Mouse (Mus musculus): ENCODE measurements at regions not wholly inside any gene's neighbourhood (a gene's known extent, or its start where the extent isn't known, plus 50 kb on each side); places are given as distances from the start of the nearest gene placed in this dataset.

- Histone ChIP-seq H3K36me3 (ENCODE audit: control insufficient read depth, insufficient read depth, low read length) (no peaks in the 10 kb centered on the region), H3K4me3 (ENCODE audit: insufficient read depth, low read depth, low read length) (no peak overlapping the region), H3K4me1 (ENCODE audit: control insufficient read depth, insufficient read depth, low read length) (no peaks in the 10 kb centered on the region), H3K79me2 (ENCODE audit: control insufficient read depth, insufficient read depth, low read length) (no peaks in the 10 kb centered on the region), H3K27me3 (ENCODE audit: control insufficient read depth, insufficient read depth, low read length) (no peaks in the 10 kb centered on the region), H3K27ac (replicated peaks; ENCODE audit: insufficient read depth, low read depth, low read length) (no peak overlapping the region), H3K9ac (ENCODE audit: low read depth, low read length) (no peak overlapping the region)
- 83% methylated on average over 2 of the region's 2 CpGs for WGBS
- no peak for DNase-seq (ENCODE audit: extremely low read depth, low read depth, low spot score)
- TF ChIP-seq POLR2A (IDR thresholded peaks at IDR 0.05; ENCODE audit: extremely low read depth, insufficient read depth, low read length), result no peak
Observed at GRCm38 (mm10) chr4:31354953-31355352, 608.9 kb upstream of the Map3k7 start.

GRCm38 (mm10) chr4:31366172-31366571 is 597.7 kb upstream of the Map3k7 start:
- Histone ChIP-seq H3K27ac (replicated peaks; ENCODE audit: insufficient read depth, low read depth, low read length) (no peak overlapping the region), H3K4me1 (ENCODE audit: control insufficient read depth, insufficient read depth, low read length) (no peaks in the 10 kb centered on the region), H3K36me3 (ENCODE audit: control insufficient read depth, insufficient read depth, low read length) (no peaks in the 10 kb centered on the region), H3K79me2 (ENCODE audit: control insufficient read depth, insufficient read depth, low read length) (no peaks in the 10 kb centered on the region), H3K9ac (ENCODE audit: low read depth, low read length) (no peak overlapping the region), H3K4me3 (ENCODE audit: insufficient read depth, low read depth, low read length) (no peak overlapping the region), H3K27me3 (ENCODE audit: control insufficient read depth, insufficient read depth, low read length) (no peaks in the 10 kb centered on the region)
- WGBS, result 65% methylated on average over 1 of the region's 1 CpGs
- no peak for DNase-seq (ENCODE audit: extremely low read depth, low read depth, low spot score)
- no peak for TF ChIP-seq CTCF (IDR thresholded peaks at IDR 0.05; ENCODE audit: low read depth, low read length)
- no peak for TF ChIP-seq POLR2A (IDR thresholded peaks at IDR 0.05; ENCODE audit: extremely low read depth, insufficient read depth, low read length)

- TF ChIP-seq POLR2A (IDR thresholded peaks at IDR 0.05; ENCODE audit: extremely low read depth, insufficient read depth, low read length) (no peak), CTCF (IDR thresholded peaks at IDR 0.05; ENCODE audit: low read depth, low read length) (no peak)
- Histone ChIP-seq H3K36me3 (ENCODE audit: control insufficient read depth, insufficient read depth, low read length) (no peaks in the 10 kb centered on the region), H3K9ac (ENCODE audit: low read depth, low read length) (no peak overlapping the region), H3K27me3 (ENCODE audit: control insufficient read depth, insufficient read depth, low read length) (no peaks in the 10 kb centered on the region), H3K4me3 (ENCODE audit: insufficient read depth, low read depth, low read length) (no peak overlapping the region), H3K4me1 (ENCODE audit: control insufficient read depth, insufficient read depth, low read length) (no peaks in the 10 kb centered on the region), H3K27ac (replicated peaks; ENCODE audit: insufficient read depth, low read depth, low read length) (no peak overlapping the region), H3K79me2 (ENCODE audit: control insufficient read depth, insufficient read depth, low read length) (no peaks in the 10 kb centered on the region)
- 70% methylated on average over 5 of the region's 5 CpGs for WGBS
- no peak for DNase-seq (ENCODE audit: extremely low read depth, low read depth, low spot score)
Observed at GRCm38 (mm10) chr4:31367031-31367430, 596.9 kb upstream of the Map3k7 start.

- WGBS, result 81% methylated on average over 7 of the region's 7 CpGs
- H3K4me1 ChIP-seq (ENCODE audit: control insufficient read depth, insufficient read depth, low read length), result no peaks in the 10 kb centered on the region
- H3K4me3 ChIP-seq (ENCODE audit: insufficient read depth, low read depth, low read length), result no peak overlapping the region
- DNase-seq (ENCODE audit: extremely low read depth, low read depth, low spot score), result no peak
- no peaks in the 10 kb centered on the region for H3K36me3 ChIP-seq (ENCODE audit: control insufficient read depth, insufficient read depth, low read length)
- no peak overlapping the region for H3K27ac ChIP-seq (replicated peaks; ENCODE audit: insufficient read depth, low read depth, low read length)
- TF ChIP-seq CTCF (IDR thresholded peaks at IDR 0.05; ENCODE audit: low read depth, low read length) (no peak), POLR2A (IDR thresholded peaks at IDR 0.05; ENCODE audit: extremely low read depth, insufficient read depth, low read length) (no peak)
- H3K9ac ChIP-seq (ENCODE audit: low read depth, low read length), result no peak overlapping the region
- H3K79me2 ChIP-seq (ENCODE audit: control insufficient read depth, insufficient read depth, low read length), result no peaks in the 10 kb centered on the region
- no peaks in the 10 kb centered on the region for H3K27me3 ChIP-seq (ENCODE audit: control insufficient read depth, insufficient read depth, low read length)
Observed at GRCm38 (mm10) chr4:31370062-31370461, 593.8 kb upstream of the Map3k7 start.

GRCm38 (mm10) chr4:31381069-31381969 is 582.6 kb upstream of the Map3k7 start:
- no peak for TF ChIP-seq POLR2A (IDR thresholded peaks at IDR 0.05; ENCODE audit: extremely low read depth, insufficient read depth, low read length)
- TF ChIP-seq CTCF (IDR thresholded peaks at IDR 0.05; ENCODE audit: low read depth, low read length), result no peak
- H3K9ac ChIP-seq (ENCODE audit: low read depth, low read length), result no peak overlapping the region
- no peak overlapping the region for H3K27ac ChIP-seq (replicated peaks; ENCODE audit: insufficient read depth, low read depth, low read length)
- H3K4me3 ChIP-seq (ENCODE audit: insufficient read depth, low read depth, low read length), result no peak overlapping the region
- no peaks in the 10 kb centered on the region for H3K4me1 ChIP-seq (ENCODE audit: control insufficient read depth, insufficient read depth, low read length)
- H3K27me3 ChIP-seq (ENCODE audit: control insufficient read depth, insufficient read depth, low read length), result no peaks in the 10 kb centered on the region
- H3K79me2 ChIP-seq (ENCODE audit: control insufficient read depth, insufficient read depth, low read length), result no peaks in the 10 kb centered on the region
- 90% methylated on average over 8 of the region's 8 CpGs for WGBS
- H3K36me3 ChIP-seq (ENCODE audit: control insufficient read depth, insufficient read depth, low read length), result no peaks in the 10 kb centered on the region
- DNase-seq (ENCODE audit: extremely low read depth, low read depth, low spot score), result no peak

- H3K4me1 ChIP-seq (ENCODE audit: control insufficient read depth, insufficient read depth, low read length), result no peaks in the 10 kb centered on the region
- H3K27ac ChIP-seq (replicated peaks; ENCODE audit: insufficient read depth, low read depth, low read length), result no peak overlapping the region
- TF ChIP-seq CTCF (IDR thresholded peaks at IDR 0.05; ENCODE audit: low read depth, low read length), result no peak
- TF ChIP-seq POLR2A (IDR thresholded peaks at IDR 0.05; ENCODE audit: extremely low read depth, insufficient read depth, low read length), result no peak
- no peaks in the 10 kb centered on the region for H3K36me3 ChIP-seq (ENCODE audit: control insufficient read depth, insufficient read depth, low read length)
- H3K27me3 ChIP-seq (ENCODE audit: control insufficient read depth, insufficient read depth, low read length), result no peaks in the 10 kb centered on the region
- H3K79me2 ChIP-seq (ENCODE audit: control insufficient read depth, insufficient read depth, low read length), result no peaks in the 10 kb centered on the region
- no peak overlapping the region for H3K9ac ChIP-seq (ENCODE audit: low read depth, low read length)
- H3K4me3 ChIP-seq (ENCODE audit: insufficient read depth, low read depth, low read length), result no peak overlapping the region
- WGBS, result 75% methylated on average over 4 of the region's 4 CpGs
- DNase-seq (ENCODE audit: extremely low read depth, low read depth, low spot score), result no peak
Observed at GRCm38 (mm10) chr4:31392932-31393632, 570.8 kb upstream of the Map3k7 start.
